16 mouse cellular contexts compared by ENCODE assay signal in genomic region chr4:148500410-148500867, GRCm38 (mm10). TPM values are rescaled to one million over a fixed set of nuclear protein-coding genes. Genes with fewer than 3 reads are reported as not detected.
DNase-seq lines count a peak whose midpoint lies in the region; ATAC-seq and TF ChIP-seq lines count a peak whose summit lies in the region.
"Had no signal": no experiment of that assay in that cellular context is flagged by ENCODE, and none has a peak within 500 bp of the region (broad histone marks: within the 10 kb centered on the region; RNA-seq: fewer than 3 reads in every experiment).

Gene Angptl7, minus strand, starts transcription at chr4:148500460.

- intact Hi-C loops in heart, postnatal 36 days (cut with DNase I), result no loop called here

- H3K4me1 ChIP-seq in kidney, adult 2 months (ENCODE audit: control insufficient read depth, insufficient read depth, low read length), result peaks cover 3% of the 10 kb centered on the region; the same call in 1 of the 2 replicates
- H3K4me1 ChIP-seq in kidney, embryonic 15.5 days, result peaks cover 11% of the 10 kb centered on the region
- peaks cover 23% of the 10 kb centered on the region for H3K4me1 ChIP-seq in heart, embryonic 13.5 days
- H3K4me1 ChIP-seq in stomach, embryonic 15.5 days, result no peaks in the 10 kb centered on the region
- H3K4me1 ChIP-seq: forebrain, embryonic 10.5 days had no signal

- no peak for ATAC-seq in kidney, embryonic 15.5 days (replicated peaks; ENCODE audit: low FRiP score)
- no peak for ATAC-seq in heart, embryonic 13.5 days (ENCODE audit: extremely low read depth, insufficient number of reproducible peaks, low FRiP score, low TSS enrichment)
- ATAC-seq in stomach, embryonic 15.5 days (ENCODE audit: insufficient read depth, low FRiP score, low read depth), result peak; percentile 18; the same call in 1 of the 2 replicates
- ATAC-seq: hindbrain, embryonic 16.5 days had no signal

- no peaks in the 10 kb centered on the region for H3K9me3 ChIP-seq in kidney, embryonic 15.5 days (replicated peaks)
- no peaks in the 10 kb centered on the region for H3K9me3 ChIP-seq in heart, embryonic 13.5 days
- H3K9me3 ChIP-seq in stomach, embryonic 15.5 days, result no peaks in the 10 kb centered on the region
- H3K9me3 ChIP-seq: forebrain, embryonic 10.5 days; limb, embryonic 15.5 days; neural tube, embryonic 12.5 days had no signal

- no peak within 1 kb of the TSS for H3K9ac ChIP-seq in kidney, embryonic 15.5 days
- H3K9ac ChIP-seq in heart, embryonic 13.5 days, result no peak within 1 kb of the TSS; the same call in 1 of the 2 replicates
- no peak within 1 kb of the TSS for H3K9ac ChIP-seq in stomach, embryonic 15.5 days
- H3K9ac ChIP-seq: limb, embryonic 15.5 days; lung, embryonic 14.5 days; neural tube, embryonic 12.5 days had no signal

- H3K36me3 ChIP-seq in kidney, adult 2 months (ENCODE audit: control insufficient read depth, insufficient read depth, low read length), result no peaks in the 10 kb centered on the region; the same call in none of the 2 replicates
- peaks cover 63% of the 10 kb centered on the region for H3K36me3 ChIP-seq in kidney, embryonic 15.5 days
- H3K36me3 ChIP-seq in heart, embryonic 13.5 days, result peaks cover 78% of the 10 kb centered on the region
- peaks cover 29% of the 10 kb centered on the region for H3K36me3 ChIP-seq in stomach, embryonic 15.5 days

- no peaks in the 10 kb centered on the region for H3K27me3 ChIP-seq in kidney, adult 2 months (replicated peaks; ENCODE audit: control insufficient read depth, insufficient read depth, low read length)
- no peaks in the 10 kb centered on the region for H3K27me3 ChIP-seq in kidney, embryonic 15.5 days
- no peaks in the 10 kb centered on the region for H3K27me3 ChIP-seq in heart, embryonic 13.5 days (replicated peaks)
- no peaks in the 10 kb centered on the region for H3K27me3 ChIP-seq in stomach, embryonic 15.5 days (replicated peaks)
- H3K27me3 ChIP-seq: limb, embryonic 15.5 days; neural tube, embryonic 12.5 days had no signal

- WGBS in kidney, adult 2 months, result 51% methylated on average over 4 of the region's 4 CpGs
- WGBS in kidney, embryonic 15.5 days, result 48% methylated on average over 4 of the region's 4 CpGs
- 24% methylated on average over 4 of the region's 4 CpGs for WGBS in heart, embryonic 13.5 days
- WGBS in stomach, embryonic 15.5 days, result 34% methylated on average over 4 of the region's 4 CpGs

- peak; percentile 67 for DNase-seq in kidney, adult 2 months
- DNase-seq in heart, postnatal 36 days, result peak; percentile 17 to 27
- no peak for DNase-seq in cerebellum, postnatal 4 days (ENCODE audit: low spot score in 2 of 2)
- no peak for DNase-seq in natural killer cell, adult 2 months (ENCODE audit: low spot score in 2 of 2)
- DNase-seq: adrenal gland, postnatal 14 days; layer of hippocampus, adult 9-11 months; lung, embryonic 14.5 days; retina, postnatal 1 day; thymus, postnatal 4 days had no signal

- peak within 1 kb of the TSS; percentile 11; the same call in 1 of the 2 replicates for H3K27ac ChIP-seq in kidney, adult 2 months (ENCODE audit: insufficient read depth, low read depth, low read length)
- H3K27ac ChIP-seq in kidney, embryonic 15.5 days, result no peak within 1 kb of the TSS
- 0 out of 2 replicates have a peak within 1 kb of the TSS, but pooled peaks have one; percentile 28 for H3K27ac ChIP-seq in heart, embryonic 13.5 days (replicated peaks)
- H3K27ac ChIP-seq in stomach, embryonic 15.5 days, result no peak within 1 kb of the TSS
- H3K27ac ChIP-seq: forebrain, embryonic 10.5 days; limb, embryonic 15.5 days; neural tube, embryonic 12.5 days had no signal

- H3K4me3 ChIP-seq in kidney, adult 2 months (ENCODE audit: insufficient read depth, low read depth, low read length), result no peak within 1 kb of the TSS
- no peak within 1 kb of the TSS for H3K4me3 ChIP-seq in kidney, embryonic 15.5 days (replicated peaks)
- H3K4me3 ChIP-seq in heart, embryonic 13.5 days, result no peak within 1 kb of the TSS
- H3K4me3 ChIP-seq in stomach, embryonic 15.5 days (replicated peaks), result no peak within 1 kb of the TSS
- H3K4me3 ChIP-seq: forebrain, embryonic 10.5 days; limb, embryonic 15.5 days; neural tube, embryonic 12.5 days had no signal

- TF ChIP-seq POLR2A in kidney, adult 2 months (IDR thresholded peaks at IDR 0.05; ENCODE audit: low read depth, low read length), result no peak

- TF ChIP-seq CTCF in kidney, adult 2 months (conservative IDR thresholded peaks at IDR 0.05; ENCODE audit: insufficient read depth, insufficient read length, low read depth, low read length), result no peak

- H3K4me2 ChIP-seq in kidney, embryonic 15.5 days, result no peak within 1 kb of the TSS
- no peak within 1 kb of the TSS for H3K4me2 ChIP-seq in heart, embryonic 13.5 days
- no peak within 1 kb of the TSS for H3K4me2 ChIP-seq in stomach, embryonic 15.5 days
- H3K4me2 ChIP-seq: limb, embryonic 15.5 days; lung, embryonic 14.5 days; neural tube, embryonic 12.5 days had no signal

RNA-seq across cellular contexts. Expression of gene Angptl7, which starts in this region (rescaled TPM):
- 27.3 and 30.0 TPM in 2 replicates for polyA plus RNA-seq in kidney, adult 2 months (2012; rRNA removed)
- polyA plus RNA-seq in kidney, embryonic 15.5 days (2015; fragmentation: Nextera tagmentation; extraction: Ambion mirVana), result 1.4 and 3.8 TPM in 2 replicates
- polyA plus RNA-seq in heart, embryonic 13.5 days (2015; fragmentation: Nextera tagmentation; extraction: Ambion mirVana), result 9.3 and 10.4 TPM in 2 replicates
- total RNA-seq in heart, postnatal 36 days (2021), result 1 to 10 TPM; 2.8 to 4.3 TPM
- 4.9 and 5.9 TPM in 2 replicates for polyA plus RNA-seq in stomach, embryonic 15.5 days (2015; fragmentation: Nextera tagmentation; extraction: Ambion mirVana)

Comparison
In these comparisons a context has a peak if more than half of its experiments do, and no peak if none do; other contexts are left out.
1. H3K27ac ChIP-seq: peak in kidney, adult 2 months (single experiment) and heart, embryonic 13.5 days (single experiment); none in kidney, embryonic 15.5 days (single experiment) and stomach, embryonic 15.5 days (single experiment).
2. DNase-seq: peak in kidney, adult 2 months (single experiment) and heart, postnatal 36 days (2 of 2); none in cerebellum, postnatal 4 days (0 of 2) and natural killer cell, adult 2 months (0 of 2).